Mouse (Mus musculus) small intestine, adult 2 months (tissue): ENCODE data around the gene Gps1.

ENCODE experiments used
- CTCF ChIP-seq: fragments of 200-500 bp; IDR thresholded peaks from 2 replicates; pipeline ENCODE4 v1.5.1; 2012; ENCODE audit warnings: low read depth, mild to moderate bottlenecking, control low read depth, inconsistent platforms, low read length, moderate library complexity, mixed read lengths; ENCODE audit not compliant: insufficient replicate concordance, insufficient read length; ENCODE audit errors: extremely low read depth
- POLR2A ChIP-seq: fragments of 200-500 bp; IDR thresholded peaks from 2 replicates; pipeline ENCODE4 v1.6.1; 2012; ENCODE audit warnings: low read depth, mild to moderate bottlenecking, control low read depth, inconsistent platforms, low read length, moderate library complexity

GRCm38 (mm10) chr11:120747974-120748373 is 36.1 kb upstream of the Gps1 start:
- no peak for TF ChIP-seq POLR2A
- TF ChIP-seq CTCF = no peak
